Mouse (Mus musculus) urinary bladder, postnatal 25 days (tissue): ENCODE data around the gene Copg1.

Experiments used
- DNase-seq: peaks from one replicate; pipeline ENCODE4 v3.0.0; 2022; ENCODE audit warnings: low spot score

Gene Copg1

GRCm38 (mm10) chr6:87887594-87888233 is at the start of gene Copg1:
Copg1 (plus strand) TSS chr6:87887814.
- peak; percentile 100 for DNase-seq

- peak; percentile 87 for DNase-seq
These were observed 48.9 kb upstream of the Copg1 start, which contains the start of gene Isy1 for GRCm38 (mm10) chr6:87838551-87839197. Isy1 (minus strand) TSS chr6:87838798.

DNA sequence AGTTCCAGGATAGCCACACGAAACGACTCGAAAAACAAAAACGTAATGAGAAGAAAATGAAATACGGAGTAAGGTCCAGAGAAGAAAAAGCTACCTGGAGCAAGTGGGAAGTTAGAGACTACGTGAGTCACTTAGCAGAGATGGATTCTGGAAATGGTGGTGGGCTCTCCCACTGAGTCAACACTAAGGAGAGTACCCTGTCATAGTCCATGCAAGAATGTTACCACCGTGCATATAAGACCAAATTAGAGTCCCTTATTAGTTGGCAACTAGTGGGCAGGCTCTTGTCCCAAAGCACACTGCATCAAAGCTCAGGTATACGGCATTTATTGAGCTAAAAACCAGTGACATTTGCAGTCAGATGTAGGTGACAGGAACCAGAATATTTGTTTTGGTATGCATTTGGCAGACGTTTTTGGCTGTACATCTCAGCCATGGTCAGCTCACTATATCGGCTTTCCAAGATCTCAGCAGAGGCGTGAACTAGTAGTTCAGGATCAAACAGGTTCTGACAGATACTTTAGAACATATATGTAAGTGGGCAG is 47.7 kb upstream of the Copg1 start:
- DNase-seq: no peak

DNA sequence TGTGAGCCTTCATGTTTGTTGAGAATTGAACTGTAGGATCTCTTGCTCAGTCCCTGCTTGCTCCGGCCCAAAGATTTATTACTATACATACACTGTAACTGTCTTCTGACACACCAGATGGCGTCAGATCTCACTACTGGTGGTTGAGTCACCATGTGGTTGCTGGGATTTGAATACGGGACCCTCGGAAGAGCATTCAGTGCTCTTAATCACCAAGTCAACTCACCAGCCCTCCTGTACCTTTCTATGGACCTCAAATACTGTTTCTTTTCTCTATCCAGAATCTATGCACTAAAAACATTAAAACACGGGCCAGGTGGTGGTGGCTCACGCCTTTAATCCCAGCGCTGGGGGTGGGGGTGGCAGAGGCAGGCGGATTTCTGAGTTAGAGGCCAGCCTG is 46.0 kb upstream of the Copg1 start:
- no peak for DNase-seq

DNA sequence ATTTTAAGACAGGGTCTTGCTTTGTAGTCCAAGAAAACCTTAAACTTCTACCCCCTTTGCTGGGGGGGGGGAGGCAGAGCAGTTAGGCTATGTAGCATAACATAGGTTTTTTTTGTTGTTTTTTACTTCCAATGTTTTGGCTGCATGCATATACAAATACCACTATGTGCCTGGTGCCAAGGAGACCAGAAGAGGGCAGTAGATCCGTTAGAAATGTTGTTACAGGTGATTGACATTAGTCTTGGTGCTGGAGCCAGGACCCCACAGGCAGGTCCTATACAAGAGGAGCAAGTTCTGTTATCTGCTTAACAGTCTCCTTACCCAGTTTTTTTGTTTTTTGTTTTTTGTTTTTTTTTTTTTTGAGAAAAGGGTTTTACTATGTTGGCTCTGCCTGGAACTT is 45.4 kb upstream of the Copg1 start:
- no peak for DNase-seq

- no peak for DNase-seq
These were observed 42.5 kb upstream of the Copg1 start for GRCm38 (mm10) chr6:87845031-87845695.

DNA sequence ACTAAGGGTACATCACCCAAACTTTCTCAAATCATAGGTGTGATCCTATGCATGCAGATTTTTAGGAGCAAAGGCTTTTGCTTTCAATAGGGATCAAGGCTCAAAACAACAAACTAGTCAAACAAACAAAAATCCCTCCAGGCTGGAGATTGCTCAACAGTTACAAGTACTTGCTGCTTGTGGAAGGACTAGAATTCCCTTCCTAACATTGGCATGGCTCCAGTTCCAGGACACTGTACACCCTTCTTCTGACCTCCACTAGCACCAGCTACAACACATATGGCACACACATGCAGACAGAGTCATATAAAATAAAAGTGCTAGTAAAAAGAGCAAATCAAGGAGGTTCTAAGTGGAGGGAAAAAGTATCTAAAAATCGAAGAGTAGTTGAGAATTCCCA is 40.8 kb upstream of the Copg1 start:
- DNase-seq: no peak

GRCm38 (mm10) chr6:87849780-87850154 is 37.8 kb upstream of the Copg1 start:
- DNase-seq: no peak

DNA sequence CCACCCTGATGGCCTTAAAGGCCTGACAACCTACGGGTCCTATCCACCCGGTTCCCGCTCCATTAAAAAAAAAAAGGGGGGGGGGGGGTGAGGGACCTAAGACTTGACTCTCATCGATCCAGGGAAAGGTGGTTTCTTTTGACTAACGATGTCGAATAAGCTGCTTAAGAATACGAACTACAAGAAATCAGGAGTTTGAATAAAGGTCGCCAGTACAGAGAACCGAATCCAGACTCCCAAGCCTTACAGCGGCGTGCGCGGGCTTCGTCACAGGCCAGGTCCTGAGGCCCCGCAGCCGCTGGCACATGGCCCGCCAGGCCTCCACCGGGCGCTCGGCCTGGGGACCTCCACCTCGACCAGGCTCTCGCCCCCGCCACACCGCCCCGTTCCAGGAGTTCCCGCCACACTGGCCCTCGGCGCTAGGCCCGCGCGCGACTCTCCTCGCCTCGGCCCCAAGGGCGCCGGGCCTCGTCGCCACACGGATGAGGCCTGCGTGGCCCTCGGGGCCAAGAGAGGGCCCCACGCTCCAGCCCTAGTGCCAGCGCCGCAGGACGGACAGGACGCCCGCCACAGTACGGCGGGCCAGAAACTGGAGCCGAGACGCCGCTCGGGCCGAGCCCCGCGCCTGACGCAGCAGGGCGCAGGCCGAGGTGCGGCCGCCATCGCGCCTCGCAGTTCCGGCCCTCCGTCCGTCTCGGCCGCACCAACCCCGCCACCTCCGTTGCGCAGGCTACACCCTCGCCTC is 37.3 kb upstream of the Copg1 start:
- DNase-seq: peak; percentile 51

DNA sequence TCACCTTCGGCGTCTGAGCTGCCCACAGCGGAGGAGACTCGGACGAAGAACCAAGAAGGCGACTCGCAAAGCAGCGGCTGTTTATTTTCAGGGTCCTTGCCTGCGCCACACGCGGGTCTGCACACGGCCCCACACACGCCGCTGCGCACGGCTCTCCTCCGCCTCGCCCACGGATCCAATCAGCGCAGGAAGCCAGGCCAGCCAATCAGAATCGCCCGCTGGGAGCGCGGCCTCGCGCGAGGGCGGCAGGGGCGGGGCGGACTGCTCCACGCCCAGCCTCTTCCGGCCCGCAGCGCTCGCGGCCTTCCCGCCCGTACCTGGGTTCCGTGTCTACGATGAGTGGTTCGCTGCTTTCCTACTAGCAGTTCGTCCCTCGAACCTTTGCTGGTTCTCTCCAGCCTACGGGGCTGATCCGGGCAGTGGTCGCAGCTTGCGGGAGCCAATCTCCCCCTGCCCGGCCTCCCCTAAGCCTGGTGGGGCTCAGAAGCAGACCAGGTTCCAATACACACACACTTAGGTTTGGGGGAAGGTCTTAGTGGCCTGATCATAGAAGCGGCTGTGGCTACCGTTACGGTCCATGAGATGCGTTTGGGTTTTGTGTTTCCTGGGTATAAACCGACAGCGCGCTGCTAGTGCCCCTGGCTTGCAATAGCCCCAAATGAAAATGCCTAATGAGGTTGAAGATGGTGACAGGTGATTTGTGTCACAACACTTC is 36.6 kb upstream of the Copg1 start, which contains the start of gene Cnbp:
Gene Cnbp, minus strand, starts transcription at position 207 of the 715 bp plus-strand sequence.
- DNase-seq: peak; percentile 96

DNA sequence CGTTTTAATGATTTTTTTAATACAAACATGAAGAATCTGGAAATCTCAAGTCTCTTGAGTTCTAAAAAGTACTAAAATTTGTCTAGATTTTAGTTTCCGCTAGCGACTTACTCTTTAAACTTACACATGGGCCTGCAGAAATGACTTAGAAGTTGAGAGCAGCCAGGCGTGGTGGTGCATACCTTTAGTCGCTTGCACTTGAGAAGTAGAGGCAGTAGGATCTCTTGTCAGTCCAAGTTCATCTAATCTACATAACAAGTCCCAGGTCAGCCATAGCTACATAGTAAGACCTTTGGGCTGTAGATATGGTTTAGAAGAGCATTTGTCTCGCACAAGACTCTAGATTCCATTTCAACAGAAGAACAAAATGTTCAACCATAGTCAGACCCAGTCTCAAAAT is 35.7 kb upstream of the Copg1 start:
- DNase-seq: no peak

DNA sequence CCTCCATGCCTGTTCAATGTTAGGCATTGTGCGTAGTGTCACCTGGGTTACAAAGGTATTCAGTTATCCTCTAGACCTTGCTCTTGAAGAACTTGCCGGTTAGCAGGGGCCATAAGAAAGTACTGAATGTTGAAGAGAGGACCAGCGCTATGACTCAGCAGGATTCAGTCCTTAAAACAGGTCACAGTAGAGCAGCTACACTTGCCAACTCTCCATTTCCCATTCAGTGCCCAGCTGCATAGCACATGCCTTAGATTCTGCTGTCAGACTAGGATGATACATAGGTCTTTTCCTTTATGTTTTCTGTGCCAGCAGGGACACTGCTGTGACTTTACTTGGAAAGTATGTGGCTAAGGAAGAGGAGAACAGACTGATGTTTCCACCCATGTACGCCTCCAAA is 34.2 kb upstream of the Copg1 start:
- no peak for DNase-seq

DNA sequence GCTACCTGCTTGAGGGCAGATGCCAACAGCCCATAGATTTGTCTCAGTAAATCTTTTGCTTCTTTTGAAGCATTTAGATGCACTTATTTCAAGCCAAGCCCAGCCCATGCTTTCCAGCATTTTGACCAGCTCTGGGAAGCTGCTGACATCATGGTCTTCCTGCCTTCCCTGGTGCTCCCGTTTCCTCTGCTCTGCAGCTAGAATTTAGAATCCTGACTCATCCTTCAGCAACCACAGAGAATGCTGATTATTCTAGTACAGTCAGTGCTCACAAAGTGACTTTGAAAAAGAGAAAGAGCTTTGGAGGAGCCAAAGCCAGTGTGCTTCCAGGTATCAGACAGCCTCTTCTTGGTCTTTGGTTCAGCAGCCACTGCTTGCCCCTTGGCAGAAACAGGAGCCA is 30.5 kb upstream of the Copg1 start:
- DNase-seq: no peak

DNA sequence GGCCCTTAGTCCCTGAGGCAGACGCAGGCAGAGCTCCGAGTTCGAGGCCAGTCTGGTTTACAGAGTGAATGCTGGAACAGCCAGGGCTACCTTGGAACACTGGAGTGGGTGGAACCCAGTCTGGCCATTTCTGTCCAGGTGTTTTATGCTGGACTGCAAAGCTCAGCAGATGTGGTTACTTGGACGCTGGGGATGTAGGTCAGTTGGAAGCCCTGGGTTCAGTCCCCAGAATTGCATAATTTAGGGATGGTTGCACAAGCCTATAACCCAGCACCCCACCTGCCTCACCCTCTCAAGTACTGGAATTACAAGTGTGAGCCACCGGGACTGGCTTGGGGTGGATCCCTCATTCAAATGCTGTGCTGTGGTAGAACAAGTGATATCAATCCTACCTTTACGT is 21.4 kb upstream of the Copg1 start:
- no peak for DNase-seq

DNA sequence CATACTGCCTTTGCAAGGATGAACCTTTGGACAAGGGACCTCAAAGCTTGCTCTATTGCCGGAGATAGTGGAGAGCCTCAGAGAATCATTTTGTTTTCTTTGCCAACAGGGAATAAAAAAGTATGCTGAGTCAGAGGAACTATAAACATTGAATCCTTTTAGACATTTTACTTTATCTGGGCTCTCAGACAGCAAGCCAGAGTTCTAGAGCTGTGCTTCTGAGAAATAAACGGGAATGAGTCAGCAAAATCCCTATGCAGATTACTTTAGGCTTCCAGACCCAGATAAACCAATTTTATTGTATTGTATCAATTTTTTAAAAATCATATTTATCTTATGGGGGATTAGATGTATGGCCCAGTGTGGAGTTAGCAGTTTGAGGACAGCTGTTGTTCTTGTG is 20.4 kb upstream of the Copg1 start:
- no peak for DNase-seq

GRCm38 (mm10) chr6:87868871-87869506 is 18.6 kb upstream of the Copg1 start:
- DNase-seq: peak; percentile 85

GRCm38 (mm10) chr6:87870440-87870839 is 17.2 kb upstream of the Copg1 start:
- no peak for DNase-seq

DNA sequence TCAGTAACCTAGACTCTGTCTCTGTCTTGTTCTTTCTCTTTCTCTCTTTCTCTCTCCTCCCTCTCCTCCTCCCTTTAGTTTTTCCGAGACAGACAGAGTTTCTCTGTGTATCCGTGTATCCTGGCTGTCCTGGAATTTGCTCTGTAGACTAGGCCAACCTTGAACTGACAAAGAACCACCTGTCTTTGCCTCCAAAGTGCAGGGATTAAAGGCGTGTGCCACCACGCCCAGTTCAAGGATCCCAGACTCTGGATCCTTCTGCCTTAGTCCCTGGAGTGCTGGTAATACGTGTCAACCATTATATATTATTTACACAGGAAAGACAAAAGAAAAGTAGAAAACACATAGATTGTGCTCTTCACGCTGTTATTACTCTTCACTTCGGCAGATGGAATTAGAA is 16.4 kb upstream of the Copg1 start:
- DNase-seq: no peak

- no peak for DNase-seq
These were observed 14.5 kb upstream of the Copg1 start for GRCm38 (mm10) chr6:87873104-87873503.

GRCm38 (mm10) chr6:87873963-87874362 is 13.7 kb upstream of the Copg1 start:
- no peak for DNase-seq

GRCm38 (mm10) chr6:87875083-87875482 is 12.5 kb upstream of the Copg1 start:
- peak; percentile 46 for DNase-seq
